Mouse (Mus musculus) heart, adult 2 months (tissue): ENCODE data around the gene Ntan1.
"Not testable (repeated sequence)": the region's sequence is repeated elsewhere in the genome, so short reads cannot be mapped to it uniquely, and the experiment has no call there.

Experiments
- CTCF ChIP-seq: fragments of 200-600 bp; IDR thresholded peaks from 2 replicates; pipeline ENCODE4 v1.8.1; 2022; ENCODE audit warnings: antibody characterized with exemption, mild to moderate bottlenecking, moderate library complexity
- POLR2A ChIP-seq: fragments of 200-500 bp; IDR thresholded peaks from 2 replicates; pipeline ENCODE4 v1.6.1; 2011; ENCODE audit warnings: mild to moderate bottlenecking, low read depth, low read length, control low read depth; ENCODE audit not compliant: insufficient read depth

GRCm38 (mm10) chr16:13867406-13867805, 48.8 kb downstream of the Ntan1 start:
- TF ChIP-seq CTCF, POLR2A: not testable (repeated sequence)
